Mouse (Mus musculus) CH12.LX (cell line): Measurements from ENCODE around the gene Prss41. TPM values are rescaled to one million over a fixed set of nuclear protein-coding genes. Genes with fewer than 3 reads are reported as not detected.

Experiments used
- DNase-seq: peaks from one replicate; pipeline ENCODE4 v3.0.0-alpha.2; 2013; ENCODE audit errors: extremely low read depth
- H3K27ac ChIP-seq: 2 replicates; pipeline ENCODE4 v1.5.1; 2012; ENCODE audit warnings: low read depth, mild to moderate bottlenecking, control low read depth, moderate library complexity; ENCODE audit not compliant: insufficient read depth
- H3K27me3 ChIP-seq: replicated peaks from 2 replicates; pipeline ENCODE3; 2012; ENCODE audit warnings: inconsistent platforms
- H3K36me3 ChIP-seq, 2 experiments: replicated peaks in 1 of 2; 2 replicates each; pipeline versions ENCODE3 to v1.6.1; 2012; ENCODE audit warnings: inconsistent platforms in 1 of 2, low read length in 1 of 2, mild to moderate bottlenecking in 1 of 2, mixed read lengths in 1 of 2, moderate library complexity in 1 of 2; ENCODE audit not compliant: control insufficient read depth in 1 of 2, insufficient read depth in 1 of 2
- H3K4me1 ChIP-seq, 2 experiments: 2 replicates each; pipeline ENCODE4 v1.6.1; 2012; ENCODE audit warnings: inconsistent platforms in 1 of 2, moderate library complexity in 1 of 2; ENCODE audit not compliant: insufficient read depth in 2 of 2, control insufficient read depth in 1 of 2
- H3K4me2 ChIP-seq: 2 replicates; pipeline ENCODE4 v1.6.1; 2012; ENCODE audit warnings: low read depth, mild to moderate bottlenecking, control low read depth; ENCODE audit not compliant: poor library complexity, insufficient read depth, severe bottlenecking
- H3K4me3 ChIP-seq, 3 experiments: fragments of 150-350 bp in 1 of 3; sonication (generic) in 1 of 3; replicated peaks in 1 of 3; 2 replicates each; pipeline versions ENCODE3 to v1.5.1; 2011 to 2012; ENCODE audit warnings: low read depth in 2 of 3, low read length in 2 of 3, mild to moderate bottlenecking in 2 of 3, moderate library complexity in 2 of 3, control low read depth in 1 of 3, improper control_type of control experiment in 1 of 3, inconsistent platforms in 1 of 3, mixed read lengths in 1 of 3; ENCODE audit not compliant: poor library complexity in 1 of 3
- H3K79me2 ChIP-seq: replicated peaks from 2 replicates; pipeline ENCODE4 v1.6.1; 2012; ENCODE audit warnings: mild to moderate bottlenecking, moderate library complexity; ENCODE audit not compliant: control insufficient read depth, poor library complexity, insufficient read depth, severe bottlenecking; ENCODE audit errors: extremely low read depth
- H3K9ac ChIP-seq: 2 replicates; pipeline ENCODE4 v1.6.1; 2012; ENCODE audit warnings: low read depth, mild to moderate bottlenecking, control low read depth, moderate library complexity; ENCODE audit not compliant: insufficient read depth
- H3K9me3 ChIP-seq: replicated peaks from 2 replicates; pipeline ENCODE3; 2012; ENCODE audit warnings: low read length, inconsistent platforms, mixed read lengths
- BHLHE40 ChIP-seq: IDR thresholded peaks from 2 replicates; pipeline ENCODE4 v1.6.1; 2011; ENCODE audit warnings: mild to moderate bottlenecking, low read depth, low read length, improper control_type of control experiment
- CHD1 ChIP-seq: IDR thresholded peaks from 2 replicates; pipeline ENCODE4 v1.6.1; 2012; ENCODE audit warnings: low read depth, low read length, improper control_type of control experiment, inconsistent platforms
- CHD2 ChIP-seq: IDR thresholded peaks from 2 replicates; pipeline ENCODE4 v1.6.1; 2011; ENCODE audit warnings: low read length, improper control_type of control experiment
- CTCF ChIP-seq, 2 experiments: IDR thresholded peaks in 1 of 2; conservative IDR thresholded peaks in 1 of 2; 2 replicates each; pipeline ENCODE4 v1.5.1; 2011 to 2012; ENCODE audit warnings: low read depth in 2 of 2, low read length in 2 of 2, improper control_type of control experiment in 1 of 2, inconsistent platforms in 1 of 2, mild to moderate bottlenecking in 1 of 2, moderate library complexity in 1 of 2
- ELF1 ChIP-seq: IDR thresholded peaks from 2 replicates; pipeline ENCODE4 v1.6.1; 2014; ENCODE audit warnings: low read depth, mild to moderate bottlenecking, inconsistent platforms, low read length, improper control_type of control experiment
- EP300 ChIP-seq: IDR thresholded peaks from 2 replicates; pipeline ENCODE4 v1.6.1; 2011; ENCODE audit warnings: low read length, improper control_type of control experiment
- ETS1 ChIP-seq: conservative IDR thresholded peaks from 2 replicates; pipeline ENCODE4 v1.6.1; 2012; ENCODE audit warnings: low read depth, mild to moderate bottlenecking, inconsistent platforms, low read length, improper control_type of control experiment, moderate library complexity
- GABPA ChIP-seq: IDR thresholded peaks from 2 replicates; pipeline ENCODE4 v1.6.1; 2012; ENCODE audit warnings: low read depth, low read length, improper control_type of control experiment, inconsistent platforms; ENCODE audit not compliant: insufficient replicate concordance
- HCFC1 ChIP-seq: IDR thresholded peaks from 2 replicates; pipeline ENCODE4 v1.6.1; 2012; ENCODE audit warnings: low read depth, mild to moderate bottlenecking, inconsistent platforms, low read length, improper control_type of control experiment
- IRF4 ChIP-seq: IDR thresholded peaks from 2 replicates; pipeline ENCODE4 v1.6.1; 2014; ENCODE audit warnings: low read depth, mild to moderate bottlenecking, inconsistent platforms, low read length, improper control_type of control experiment
- JUN ChIP-seq: IDR thresholded peaks from 2 replicates; pipeline ENCODE4 v1.6.1; 2011; ENCODE audit warnings: low read depth, mild to moderate bottlenecking, low read length, improper control_type of control experiment, moderate library complexity; ENCODE audit not compliant: insufficient read depth
- JUND ChIP-seq: conservative IDR thresholded peaks from 2 replicates; pipeline ENCODE4 v1.6.1; 2011; ENCODE audit warnings: low read depth, low read length, improper control_type of control experiment
- MAFK ChIP-seq: IDR thresholded peaks from 2 replicates; pipeline ENCODE4 v1.6.1; 2011; ENCODE audit warnings: low read length, improper control_type of control experiment; ENCODE audit not compliant: insufficient replicate concordance
- MAX ChIP-seq: IDR thresholded peaks from 2 replicates; pipeline ENCODE4 v1.6.1; 2011; ENCODE audit warnings: low read length, improper control_type of control experiment
- MEF2A ChIP-seq: IDR thresholded peaks from 2 replicates; pipeline ENCODE4 v1.6.1; 2014; ENCODE audit warnings: low read depth, mild to moderate bottlenecking, inconsistent platforms, low read length, improper control_type of control experiment, borderline replicate concordance
- MXI1 ChIP-seq: IDR thresholded peaks from 2 replicates; pipeline ENCODE4 v1.6.1; 2011; ENCODE audit warnings: mild to moderate bottlenecking, low read depth, low read length, improper control_type of control experiment
- NELFE ChIP-seq: IDR thresholded peaks from 2 replicates; pipeline ENCODE4 v1.6.1; 2011; ENCODE audit warnings: low read depth, low read length, improper control_type of control experiment
- NRF1 ChIP-seq: IDR thresholded peaks from 2 replicates; pipeline ENCODE4 v1.6.1; 2014; ENCODE audit warnings: low read depth, mild to moderate bottlenecking, inconsistent platforms, low read length, improper control_type of control experiment, moderate library complexity
- PAX5 ChIP-seq: IDR thresholded peaks from 2 replicates; pipeline ENCODE4 v1.6.1; 2012; ENCODE audit warnings: low read length, inconsistent platforms, mixed read lengths
- POLR2A ChIP-seq: IDR thresholded peaks from 2 replicates; pipeline ENCODE4 v1.6.1; 2011; ENCODE audit warnings: low read depth, mild to moderate bottlenecking, improper control_type of control experiment, low read length
- POLR2AphosphoS2 ChIP-seq: IDR thresholded peaks from 2 replicates; pipeline ENCODE4 v1.6.1; 2011; ENCODE audit warnings: low read depth, low read length, improper control_type of control experiment
- RAD21 ChIP-seq: IDR thresholded peaks from 2 replicates; pipeline ENCODE4 v1.6.1; 2011; ENCODE audit warnings: low read depth, mild to moderate bottlenecking, low read length, improper control_type of control experiment, moderate library complexity
- SIN3A ChIP-seq: IDR thresholded peaks from 2 replicates; pipeline ENCODE4 v1.6.1; 2012; ENCODE audit warnings: low read length, improper control_type of control experiment, inconsistent platforms
- SMC3 ChIP-seq: IDR thresholded peaks from 2 replicates; pipeline ENCODE4 v1.6.1; 2011; ENCODE audit warnings: low read depth, low read length, improper control_type of control experiment
- TCF12 ChIP-seq: IDR thresholded peaks from 2 replicates; pipeline ENCODE4 v1.6.1; 2014; ENCODE audit warnings: low read depth, mild to moderate bottlenecking, inconsistent platforms, low read length, improper control_type of control experiment
- USF1 ChIP-seq: IDR thresholded peaks from 2 replicates; pipeline ENCODE4 v1.6.1; 2014; ENCODE audit warnings: low read depth, mild to moderate bottlenecking, inconsistent platforms, low read length, improper control_type of control experiment
- ZC3H11A ChIP-seq: IDR thresholded peaks from 2 replicates; pipeline ENCODE4 v1.6.1; 2012; ENCODE audit warnings: low read depth, mild to moderate bottlenecking, inconsistent platforms, low read length, improper control_type of control experiment
- ZMIZ1 ChIP-seq: IDR thresholded peaks from 2 replicates; pipeline ENCODE4 v1.6.1; 2012; ENCODE audit warnings: low read depth, mild to moderate bottlenecking, inconsistent platforms, low read length, improper control_type of control experiment
- ZNF384 ChIP-seq: IDR thresholded peaks from 2 replicates; pipeline ENCODE4 v1.6.1; 2012; ENCODE audit warnings: low read depth, low read length, improper control_type of control experiment, inconsistent platforms
- dilution Hi-C: fragments of 300-500 bp; cut with MboI; formaldehyde crosslinking; loops from 2 replicates; pipeline ENCODE4 v1.14.3; 2020; ENCODE audit warnings: low sequenced_read_pairs; ENCODE audit not compliant: extremely low pct_unique_long_range_greater_than_20kb, extremely low pct_ligation_motif_present
- in situ Hi-C: fragments of 300-500 bp; cut with MboI; formaldehyde crosslinking; loops from 3 replicates; pipeline ENCODE4 v1.14.3; 2019; ENCODE audit warnings: low sequenced_read_pairs, low pct_ligation_motif_present, low pct_unique_long_range_greater_than_20kb, mixed read lengths
- polyA plus RNA-seq: library from polyadenylated mRNA; unstranded; fragments of >175 nt; gene quantifications from 2 replicates; pipeline ENCODE4 v1.2.1, GENCODE M21; 2012; ENCODE audit warnings: low read depth; ENCODE audit not compliant: insufficient read length
- total RNA-seq, 2 experiments: library from RNA; depleted of rRNA; stranded (reverse); fragments of 300-350 nt in 1 of 2; fragments of >200 nt in 1 of 2; gene quantifications; 2 replicates each; pipeline ENCODE4 v1.2.3; 2012 to 2014

The Prss41 gene
- total and polyA plus RNA-seq, 3 experiments = 0.16 to 1.0 (median 0.24) TPM

DNA sequence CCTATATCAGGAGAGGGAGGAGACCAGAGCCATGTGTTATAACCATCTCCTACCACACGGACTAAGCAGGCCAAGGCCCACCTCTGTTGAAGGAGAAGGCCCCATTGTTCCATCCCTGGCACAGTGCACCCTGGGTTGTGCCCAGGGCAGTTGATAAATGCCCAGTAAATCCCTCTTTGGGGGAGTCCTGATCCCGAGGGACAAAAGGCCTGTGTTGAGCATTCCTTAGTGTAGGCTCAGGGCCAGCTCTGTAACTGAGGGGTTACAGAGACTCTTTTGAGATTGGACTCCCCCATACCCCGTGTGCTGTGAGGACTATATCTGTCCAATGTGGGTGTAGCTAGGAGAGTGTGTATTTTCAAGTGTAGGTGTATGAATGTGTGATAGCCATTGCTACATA, 32.8 kb upstream of the Prss41 start:
- Histone ChIP-seq H3K4me2 (no peak overlapping the region), H3K27ac (no peak overlapping the region), H3K9me3 (no peaks in the 10 kb centered on the region), H3K27me3 (peaks cover 33% of the 10 kb centered on the region), H3K9ac (no peak overlapping the region), H3K4me3 (no peak overlapping the region), H3K79me2 (no peaks in the 10 kb centered on the region), H3K36me3 (no peaks in the 10 kb centered on the region), H3K4me1 (no peaks in the 10 kb centered on the region)
- no peak for DNase-seq
- dilution Hi-C loops = no loop called here
- no peak for TF ChIP-seq SIN3A
- no peak for TF ChIP-seq ZNF384
- TF ChIP-seq RAD21 = no peak
- TF ChIP-seq BHLHE40 = no peak
- no peak for TF ChIP-seq ELF1
- TF ChIP-seq HCFC1 = no peak
- TF ChIP-seq JUN = no peak
- TF ChIP-seq IRF4 = no peak
- no peak for TF ChIP-seq POLR2A
- TF ChIP-seq POLR2AphosphoS2 = no peak
- no peak for TF ChIP-seq PAX5
- no peak for TF ChIP-seq MEF2A
- TF ChIP-seq CHD1 = no peak
- TF ChIP-seq TCF12 = no peak
- no peak for TF ChIP-seq ETS1
- TF ChIP-seq JUND = no peak
- no peak for TF ChIP-seq NELFE
- no peak for TF ChIP-seq NRF1
- no peak for TF ChIP-seq GABPA
- in situ Hi-C loops = no loop called here

DNA sequence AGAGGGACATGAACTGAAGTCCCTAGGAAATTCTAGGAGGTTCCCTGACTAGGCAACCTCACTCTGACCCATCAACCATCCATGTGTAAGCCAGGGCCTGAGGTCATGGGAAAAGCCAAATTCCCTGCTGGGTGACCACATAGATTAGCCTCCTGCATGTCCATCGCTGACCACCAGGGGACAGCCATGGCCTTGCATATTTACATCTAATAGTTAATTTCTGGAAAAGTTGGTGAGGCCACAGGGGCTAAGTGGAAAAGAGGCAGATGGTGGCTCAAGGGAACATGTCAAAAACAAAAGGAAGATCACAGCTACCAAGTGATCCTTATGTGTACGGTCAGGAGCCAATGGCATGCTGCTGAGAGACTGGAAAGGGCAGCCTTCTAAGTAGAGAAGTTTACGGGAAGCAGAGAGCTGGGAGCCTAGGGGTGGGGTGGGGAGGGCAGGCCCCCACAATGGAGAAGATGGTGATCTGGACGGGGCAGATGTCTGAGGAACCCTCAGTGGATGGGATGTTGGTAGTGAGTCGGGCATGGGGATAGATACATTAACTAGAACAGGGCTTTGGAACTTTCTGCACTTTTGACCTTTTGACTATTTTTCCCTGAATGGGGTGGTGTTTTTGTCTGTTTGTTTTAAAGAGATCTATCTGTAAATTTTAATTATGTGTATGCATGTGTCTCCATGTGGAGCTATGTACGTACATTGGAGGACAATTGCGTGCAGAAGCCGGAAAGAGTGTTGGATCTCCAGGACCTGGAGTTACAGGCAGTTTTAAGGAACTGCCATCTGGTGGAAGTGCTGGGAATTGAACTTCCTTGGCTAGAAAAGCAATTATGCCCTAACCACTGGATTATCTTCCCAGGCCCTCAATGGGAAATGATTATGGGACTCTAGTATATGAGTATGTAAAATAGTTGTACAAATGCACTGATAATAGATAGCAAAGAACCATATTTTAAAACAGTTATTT, 30.2 kb upstream of the Prss41 start:
- Histone ChIP-seq H3K27ac (no peak overlapping the region), H3K36me3 (no peaks in the 10 kb centered on the region), H3K4me2 (no peak overlapping the region), H3K4me3 (no peak overlapping the region), H3K79me2 (no peaks in the 10 kb centered on the region), H3K27me3 (peaks cover 42% of the 10 kb centered on the region), H3K9me3 (peaks cover 5% of the 10 kb centered on the region), H3K4me1 (no peaks in the 10 kb centered on the region), H3K9ac (no peak overlapping the region)
- dilution Hi-C loops (no loop called here), in situ Hi-C loops (no loop called here)
- peak; percentile 28 for DNase-seq
- no peak for TF ChIP-seq MXI1
- TF ChIP-seq MEF2A = no peak
- peak; percentile 59 for TF ChIP-seq RAD21
- TF ChIP-seq NELFE = no peak
- no peak for TF ChIP-seq HCFC1
- TF ChIP-seq ETS1 = no peak
- TF ChIP-seq ELF1 = no peak
- no peak for TF ChIP-seq USF1
- TF ChIP-seq CTCF (conservative IDR thresholded peaks at IDR 0.05 in 1 of 2, IDR thresholded peaks at IDR 0.05 in 1 of 2; ENCODE audit: low read depth in 2 of 2, low read length in 2 of 2) = peak; percentile 67 to 84
- TF ChIP-seq SMC3 = peak; percentile 87
- no peak for TF ChIP-seq SIN3A
- no peak for TF ChIP-seq ZMIZ1
- TF ChIP-seq MAFK = no peak
- no peak for TF ChIP-seq EP300
- TF ChIP-seq ZC3H11A = peak; percentile 15; the same call in 1 of the 2 replicates
- TF ChIP-seq CHD2 = no peak
- TF ChIP-seq POLR2A = no peak
- TF ChIP-seq MAX = no peak
- no peak for TF ChIP-seq IRF4
